Mouse (Mus musculus): ENCODE measurements around the gene Lrrn3. TPM values are rescaled to one million over a fixed set of nuclear protein-coding genes. Genes with fewer than 3 reads are reported as not detected.
A peak's percentile ranks its signal among the peaks of the same experiment; 100 is the strongest.

Gene Lrrn3
- polyA plus RNA-seq, 1 experiment = 0.13 TPM

GRCm38 (mm10) chr12:41494620-41495019, 8.4 kb upstream of the Lrrn3 start:
- H3K79me2 ChIP-seq (ENCODE audit: control insufficient read depth, insufficient read depth) = no peaks in the 10 kb centered on the region
- H3K4me3 ChIP-seq = no peak overlapping the region
- H3K27me3 ChIP-seq (ENCODE audit: control insufficient read depth, insufficient read depth, insufficient read length) = no peaks in the 10 kb centered on the region
- H3ac ChIP-seq (ENCODE audit: control insufficient read depth, insufficient read length) = no peak overlapping the region
- no peaks in the 10 kb centered on the region for H3K36me3 ChIP-seq (ENCODE audit: control insufficient read depth, insufficient read depth)
- no peak for TF ChIP-seq CEBPB (IDR thresholded peaks at IDR 0.05; ENCODE audit: insufficient read depth, poor library complexity, severe bottlenecking)
- TF ChIP-seq REST (IDR thresholded peaks at IDR 0.05; ENCODE audit: insufficient read depth, insufficient read length) = no peak
- TF ChIP-seq MAX (IDR thresholded peaks at IDR 0.05; ENCODE audit: low read depth) = no peak
- no peak for TF ChIP-seq TCF12 (IDR thresholded peaks at IDR 0.05; ENCODE audit: insufficient read depth, poor library complexity, severe bottlenecking)
- TF ChIP-seq USF1 (IDR thresholded peaks at IDR 0.05; ENCODE audit: low read depth) = no peak
- TF ChIP-seq TCF3 (IDR thresholded peaks at IDR 0.05; ENCODE audit: insufficient read length, low read depth) = no peak
- TF ChIP-seq MYOD1 (IDR thresholded peaks at IDR 0.05; ENCODE audit: control insufficient read depth in 1 of 3, insufficient read length in 2 of 3, low read depth in 2 of 3) = no peak
- no peak for TF ChIP-seq SRF (IDR thresholded peaks at IDR 0.05; ENCODE audit: control insufficient read depth, insufficient read length, low read depth)
- TF ChIP-seq E2F4 (IDR thresholded peaks at IDR 0.05; ENCODE audit: insufficient read depth) = no peak
- TF ChIP-seq POLR2A (IDR thresholded peaks at IDR 0.05; ENCODE audit: insufficient read length, low read depth) = no peak
- no peak for TF ChIP-seq POLR2AphosphoS2 (IDR thresholded peaks at IDR 0.05; ENCODE audit: insufficient read length, low read depth)
- TF ChIP-seq MYOG (IDR thresholded peaks at IDR 0.05; ENCODE audit: control insufficient read depth in 1 of 3, insufficient read depth in 1 of 3, insufficient read length in 2 of 3, low read depth in 2 of 3) = no peak
- no peak overlapping the region for H3K4me2 ChIP-seq (ENCODE audit: low read depth)

- no peaks in the 10 kb centered on the region for H3K36me3 ChIP-seq (ENCODE audit: control insufficient read depth, insufficient read depth)
- H3K27me3 ChIP-seq (ENCODE audit: control insufficient read depth, insufficient read depth, insufficient read length) = no peaks in the 10 kb centered on the region
- TF ChIP-seq POLR2A (IDR thresholded peaks at IDR 0.05; ENCODE audit: insufficient read length, low read depth) (no peak), MAX (IDR thresholded peaks at IDR 0.05; ENCODE audit: low read depth) (no peak), USF1 (IDR thresholded peaks at IDR 0.05; ENCODE audit: low read depth) (no peak), TCF3 (IDR thresholded peaks at IDR 0.05; ENCODE audit: insufficient read length, low read depth) (no peak), CEBPB (IDR thresholded peaks at IDR 0.05; ENCODE audit: insufficient read depth, poor library complexity, severe bottlenecking) (no peak), SRF (IDR thresholded peaks at IDR 0.05; ENCODE audit: control insufficient read depth, insufficient read length, low read depth) (no peak), E2F4 (IDR thresholded peaks at IDR 0.05; ENCODE audit: insufficient read depth) (no peak), MYOD1 (IDR thresholded peaks at IDR 0.05; ENCODE audit: control insufficient read depth in 1 of 3, insufficient read length in 2 of 3, low read depth in 2 of 3) (no peak), TCF12 (IDR thresholded peaks at IDR 0.05; ENCODE audit: insufficient read depth, poor library complexity, severe bottlenecking) (no peak)
- H3K4me3 ChIP-seq = no peak overlapping the region
- H3K79me2 ChIP-seq (ENCODE audit: control insufficient read depth, insufficient read depth) = no peaks in the 10 kb centered on the region
- H3ac ChIP-seq (ENCODE audit: control insufficient read depth, insufficient read length) = no peak overlapping the region
- H3K4me2 ChIP-seq (ENCODE audit: low read depth) = no peak overlapping the region
Observed at GRCm38 (mm10) chr12:41487005-41487404, 774 bp upstream of the Lrrn3 start.

GRCm38 (mm10) chr12:41485512-41486215, 567 bp downstream of the Lrrn3 start:
- TF ChIP-seq CEBPB (IDR thresholded peaks at IDR 0.05; ENCODE audit: insufficient read depth, poor library complexity, severe bottlenecking) (no peak), USF1 (IDR thresholded peaks at IDR 0.05; ENCODE audit: low read depth) (no peak), POLR2AphosphoS2 (IDR thresholded peaks at IDR 0.05; ENCODE audit: insufficient read length, low read depth) (no peak), MYOD1 (IDR thresholded peaks at IDR 0.05; ENCODE audit: control insufficient read depth in 1 of 3, insufficient read length in 2 of 3, low read depth in 2 of 3) (no peak), POLR2A (IDR thresholded peaks at IDR 0.05; ENCODE audit: insufficient read length, low read depth) (no peak), E2F4 (IDR thresholded peaks at IDR 0.05; ENCODE audit: insufficient read depth) (no peak), TCF12 (IDR thresholded peaks at IDR 0.05; ENCODE audit: insufficient read depth, poor library complexity, severe bottlenecking) (no peak), REST (IDR thresholded peaks at IDR 0.05; ENCODE audit: insufficient read depth, insufficient read length) (no peak)
- H3ac ChIP-seq (ENCODE audit: control insufficient read depth, insufficient read length) = no peak overlapping the region
- H3K79me2 ChIP-seq (ENCODE audit: control insufficient read depth, insufficient read depth) = no peaks in the 10 kb centered on the region
- H3K27me3 ChIP-seq (ENCODE audit: control insufficient read depth, insufficient read depth, insufficient read length) = no peaks in the 10 kb centered on the region
- H3K4me3 ChIP-seq = peak overlapping the region; percentile 13
- peak overlapping the region; percentile 88 for H3K4me2 ChIP-seq (ENCODE audit: low read depth)
- no peaks in the 10 kb centered on the region for H3K36me3 ChIP-seq (ENCODE audit: control insufficient read depth, insufficient read depth)

GRCm38 (mm10) chr12:41484689-41485511, 1.3 kb downstream of the Lrrn3 start:
- Histone ChIP-seq H3K4me2 (ENCODE audit: low read depth) (peak overlapping the region; percentile 88), H3K4me3 (peak overlapping the region; percentile 13), H3K36me3 (ENCODE audit: control insufficient read depth, insufficient read depth) (no peaks in the 10 kb centered on the region), H3K27me3 (ENCODE audit: control insufficient read depth, insufficient read depth, insufficient read length) (no peaks in the 10 kb centered on the region), H3ac (ENCODE audit: control insufficient read depth, insufficient read length) (no peak overlapping the region), H3K79me2 (ENCODE audit: control insufficient read depth, insufficient read depth) (no peaks in the 10 kb centered on the region)
- TF ChIP-seq CEBPB (IDR thresholded peaks at IDR 0.05; ENCODE audit: insufficient read depth, poor library complexity, severe bottlenecking) = no peak
- no peak for TF ChIP-seq TCF3 (IDR thresholded peaks at IDR 0.05; ENCODE audit: insufficient read length, low read depth)
- TF ChIP-seq POLR2A (IDR thresholded peaks at IDR 0.05; ENCODE audit: insufficient read length, low read depth) = no peak
- no peak for TF ChIP-seq E2F4 (IDR thresholded peaks at IDR 0.05; ENCODE audit: insufficient read depth)
- TF ChIP-seq TCF12 (IDR thresholded peaks at IDR 0.05; ENCODE audit: insufficient read depth, poor library complexity, severe bottlenecking) = no peak
- TF ChIP-seq MYOD1 (IDR thresholded peaks at IDR 0.05; ENCODE audit: control insufficient read depth in 1 of 3, insufficient read length in 2 of 3, low read depth in 2 of 3) = no peak
